Mouse (Mus musculus): ENCODE data around the gene Elp5. TPM values are rescaled to one million over a fixed set of nuclear protein-coding genes. Genes with fewer than 3 reads are reported as not detected.

The Elp5 gene
- polyA plus RNA-seq, 1 experiment from 2014 or later: 57.7 TPM

DNA sequence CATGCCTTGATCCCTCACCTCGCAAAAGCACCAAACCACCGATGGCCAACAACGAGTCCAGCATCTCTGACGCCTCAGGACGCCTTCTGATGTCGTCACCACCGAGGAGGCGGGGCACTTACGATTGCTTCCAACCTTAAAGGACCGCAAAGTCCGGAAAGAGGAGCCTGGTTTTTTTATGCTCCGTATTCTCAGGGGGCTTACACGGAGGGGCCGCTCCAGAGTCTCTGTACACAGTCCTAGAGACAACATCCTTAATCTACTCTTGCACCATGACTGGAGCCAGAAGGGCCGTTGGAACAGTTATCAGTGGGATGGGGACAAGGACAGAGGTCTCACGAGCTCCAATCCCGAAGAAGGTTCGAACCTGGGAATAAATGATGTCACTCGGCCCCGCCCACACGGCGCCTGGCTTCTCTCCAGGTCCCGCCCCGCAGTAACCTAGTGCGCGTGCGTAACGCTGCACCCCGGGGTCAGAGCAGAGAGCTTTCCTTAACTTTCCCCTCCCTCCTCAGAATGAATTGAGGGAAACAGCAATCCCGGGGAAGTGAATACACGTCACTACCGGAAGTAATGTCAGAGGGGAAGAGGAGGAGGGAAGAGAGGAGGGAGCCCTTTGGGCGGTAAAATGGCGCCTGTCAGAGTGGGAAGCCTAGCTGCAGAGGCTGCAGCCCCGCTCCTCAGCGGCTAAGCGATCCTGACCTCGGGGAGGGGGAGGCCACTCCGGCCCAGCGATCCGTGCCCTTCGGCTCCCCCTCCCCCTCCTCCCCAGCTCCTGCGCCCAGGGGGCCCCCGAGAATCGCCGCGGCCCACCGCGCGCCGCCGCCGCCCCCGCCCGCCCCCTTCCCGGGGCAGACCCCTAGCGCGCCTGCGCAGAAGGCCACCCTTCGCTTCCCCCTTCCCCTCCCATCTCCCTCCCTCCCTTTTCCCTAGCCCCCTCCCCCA is 1.8 kb downstream of the Elp5 start:
- no peaks in the 10 kb centered on the region for H3K4me1 ChIP-seq (replicated peaks; ENCODE audit: control insufficient read depth, insufficient read depth, low read length)
- peaks cover 30% of the 10 kb centered on the region for H3K36me3 ChIP-seq (ENCODE audit: control insufficient read depth, insufficient read depth)
- no peaks in the 10 kb centered on the region for H3K27me3 ChIP-seq (replicated peaks; ENCODE audit: control insufficient read depth, insufficient read depth, low read length)
- no peak for TF ChIP-seq CTCF (IDR thresholded peaks at IDR 0.05; ENCODE audit: low read depth)
- WGBS: under 1% methylated on average over 33 of the region's 60 CpGs
- ATAC-seq: peak; percentile 94
- peak overlapping the region; percentile 95 for H3K9ac ChIP-seq (ENCODE audit: low read depth, low read length)
- H3K4me3 ChIP-seq (ENCODE audit: low read depth, low read length): peak overlapping the region; percentile 93
- H3K27ac ChIP-seq (ENCODE audit: low read depth, low read length): peak overlapping the region; percentile 99
- H3K9me3 ChIP-seq (ENCODE audit: control insufficient read depth): no peaks in the 10 kb centered on the region
- H3K4me2 ChIP-seq (replicated peaks; ENCODE audit: low read depth): peak overlapping the region; percentile 92

DNA sequence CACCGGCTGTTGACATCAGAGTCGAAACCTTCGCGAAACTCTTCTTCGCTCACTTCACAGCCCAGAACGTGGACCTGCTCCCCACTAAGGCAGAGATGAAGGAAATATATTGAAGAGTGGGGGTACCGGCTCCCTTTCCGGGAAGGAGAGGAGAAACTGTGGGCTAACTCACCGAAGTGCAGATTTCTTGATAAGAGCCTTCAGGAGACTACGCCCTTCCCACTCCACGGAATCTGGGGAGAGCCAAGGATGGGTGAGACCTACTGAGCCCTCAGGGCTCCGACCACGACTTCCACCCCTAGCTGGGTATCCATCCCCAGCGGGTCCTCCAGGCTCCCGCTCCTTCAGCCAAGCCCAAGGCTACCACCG is 2.5 kb downstream of the Elp5 start:
- H3K9me3 ChIP-seq (ENCODE audit: control insufficient read depth): no peaks in the 10 kb centered on the region
- peak overlapping the region; percentile 99 for H3K27ac ChIP-seq (ENCODE audit: low read depth, low read length)
- no peaks in the 10 kb centered on the region for H3K4me1 ChIP-seq (replicated peaks; ENCODE audit: control insufficient read depth, insufficient read depth, low read length)
- peak overlapping the region; percentile 92 for H3K4me2 ChIP-seq (replicated peaks; ENCODE audit: low read depth)
- TF ChIP-seq CTCF (IDR thresholded peaks at IDR 0.05; ENCODE audit: low read depth): no peak
- no peaks in the 10 kb centered on the region for H3K27me3 ChIP-seq (replicated peaks; ENCODE audit: control insufficient read depth, insufficient read depth, low read length)
- peak overlapping the region; percentile 70 for H3K9ac ChIP-seq (ENCODE audit: low read depth, low read length)
- no peak; the same call in 1 of the 2 replicates for ATAC-seq
- peaks cover 30% of the 10 kb centered on the region for H3K36me3 ChIP-seq (ENCODE audit: control insufficient read depth, insufficient read depth)
- peak overlapping the region; percentile 93 for H3K4me3 ChIP-seq (ENCODE audit: low read depth, low read length)
- WGBS: under 1% methylated on average over 16 of the region's 16 CpGs

DNA sequence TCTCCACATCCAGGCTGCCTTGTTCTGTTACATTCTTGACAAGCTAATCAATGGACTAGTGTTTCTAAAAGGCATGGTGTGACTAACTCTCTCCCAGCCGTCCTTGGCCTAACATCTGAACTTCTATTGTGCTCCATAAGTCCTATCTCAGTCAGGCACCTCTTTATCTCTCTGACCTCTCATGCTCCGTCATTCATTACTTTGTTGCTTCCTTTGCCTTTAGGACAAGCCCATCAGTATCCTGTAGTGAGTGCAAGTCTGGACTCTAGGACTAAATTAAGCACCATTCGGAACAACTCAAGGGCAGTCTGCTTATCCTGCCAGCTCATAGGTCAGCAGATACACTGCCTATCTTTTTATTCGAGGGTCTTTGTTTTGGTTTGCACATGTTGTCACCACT is 6.0 kb downstream of the Elp5 start:
- Histone ChIP-seq H3K4me2 (replicated peaks; ENCODE audit: low read depth) (no peak overlapping the region), H3K4me3 (ENCODE audit: low read depth, low read length) (no peak overlapping the region), H3K27ac (ENCODE audit: low read depth, low read length) (no peak overlapping the region), H3K9me3 (ENCODE audit: control insufficient read depth) (no peaks in the 10 kb centered on the region), H3K4me1 (replicated peaks; ENCODE audit: control insufficient read depth, insufficient read depth, low read length) (no peaks in the 10 kb centered on the region), H3K36me3 (ENCODE audit: control insufficient read depth, insufficient read depth) (peaks cover 42% of the 10 kb centered on the region), H3K27me3 (replicated peaks; ENCODE audit: control insufficient read depth, insufficient read depth, low read length) (no peaks in the 10 kb centered on the region), H3K9ac (ENCODE audit: low read depth, low read length) (no peak overlapping the region)
- WGBS: 76% methylated on average over 4 of the region's 4 CpGs
- no peak for TF ChIP-seq CTCF (IDR thresholded peaks at IDR 0.05; ENCODE audit: low read depth)
- ATAC-seq: no peak

DNA sequence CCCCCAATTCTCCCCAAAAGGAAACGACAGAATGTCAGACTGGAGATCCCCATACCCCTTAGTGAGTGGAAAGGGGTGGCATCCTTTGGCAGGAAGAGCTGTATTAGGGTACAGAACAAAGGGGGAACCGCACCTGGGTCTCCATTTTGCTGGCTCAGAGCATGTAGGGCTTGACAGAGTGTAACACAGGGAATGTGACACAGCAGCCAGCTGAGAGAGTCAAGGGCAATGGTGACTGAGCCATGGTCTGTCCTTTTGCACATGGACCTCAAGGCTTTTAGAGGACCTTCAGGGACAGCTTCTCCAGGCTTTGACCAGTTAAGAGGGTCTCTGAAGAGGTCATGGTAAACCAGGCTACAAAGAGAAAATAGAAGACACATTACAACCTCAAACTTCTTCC is 7.4 kb downstream of the Elp5 start:
- no peak for TF ChIP-seq CTCF (IDR thresholded peaks at IDR 0.05; ENCODE audit: low read depth)
- ATAC-seq: no peak
- Histone ChIP-seq H3K4me2 (replicated peaks; ENCODE audit: low read depth) (no peak overlapping the region), H3K27me3 (replicated peaks; ENCODE audit: control insufficient read depth, insufficient read depth, low read length) (no peaks in the 10 kb centered on the region), H3K4me3 (ENCODE audit: low read depth, low read length) (no peak overlapping the region), H3K4me1 (replicated peaks; ENCODE audit: control insufficient read depth, insufficient read depth, low read length) (no peaks in the 10 kb centered on the region), H3K27ac (ENCODE audit: low read depth, low read length) (no peak overlapping the region), H3K9ac (ENCODE audit: low read depth, low read length) (no peak overlapping the region), H3K9me3 (ENCODE audit: control insufficient read depth) (no peaks in the 10 kb centered on the region), H3K36me3 (ENCODE audit: control insufficient read depth, insufficient read depth) (peaks cover 44% of the 10 kb centered on the region)
- 93% methylated on average over 2 of the region's 2 CpGs for WGBS

DNA sequence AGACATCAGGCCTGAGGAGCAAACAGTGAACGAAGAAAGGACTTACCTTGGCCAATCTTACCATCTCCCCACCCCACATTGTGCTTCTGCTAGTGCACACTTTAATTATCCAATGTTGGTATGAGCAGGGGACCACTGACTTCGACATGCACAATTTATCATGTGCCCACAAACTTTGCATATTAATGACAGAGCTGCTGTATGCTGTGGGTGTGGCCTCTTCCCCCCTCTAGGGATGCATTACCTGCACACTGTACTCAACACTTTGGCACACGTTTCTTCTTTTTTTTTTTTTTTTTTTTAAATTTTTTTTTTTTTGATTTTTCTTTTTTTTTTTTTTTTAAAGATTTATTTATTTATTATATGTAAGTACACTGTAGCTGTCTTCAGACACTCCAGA is 11.5 kb downstream of the Elp5 start:
- H3K27ac ChIP-seq (ENCODE audit: low read depth, low read length): peak overlapping the region; percentile 17; the same call in 1 of the 2 replicates

DNA sequence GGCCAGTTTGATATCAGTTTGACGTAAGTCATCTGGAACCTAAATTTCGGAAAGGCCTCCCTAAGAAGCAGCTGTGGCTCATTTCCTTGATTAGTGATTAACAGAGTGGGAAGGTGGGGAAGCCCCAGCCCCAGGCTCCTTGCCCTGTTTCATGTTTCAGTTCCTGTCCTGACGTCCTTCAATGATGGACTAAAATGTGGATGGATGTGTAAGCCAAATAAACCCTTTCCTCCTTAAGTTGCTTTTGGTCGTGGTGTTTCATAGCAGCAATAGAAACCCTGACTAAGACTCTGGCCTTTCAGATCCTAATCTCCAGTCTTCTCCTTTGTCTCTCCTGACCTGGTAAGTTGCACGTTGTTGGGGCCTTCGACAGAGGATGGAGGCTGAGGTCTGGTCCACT is 12.1 kb downstream of the Elp5 start:
- Histone ChIP-seq H3K27ac (ENCODE audit: low read depth, low read length) (peak overlapping the region; percentile 17; the same call in 1 of the 2 replicates), H3K4me1 (replicated peaks; ENCODE audit: control insufficient read depth, insufficient read depth, low read length) (no peaks in the 10 kb centered on the region), H3K4me3 (ENCODE audit: low read depth, low read length) (no peak overlapping the region), H3K36me3 (ENCODE audit: control insufficient read depth, insufficient read depth) (peaks cover 35% of the 10 kb centered on the region), H3K9me3 (ENCODE audit: control insufficient read depth) (no peaks in the 10 kb centered on the region), H3K9ac (ENCODE audit: low read depth, low read length) (no peak overlapping the region), H3K27me3 (replicated peaks; ENCODE audit: control insufficient read depth, insufficient read depth, low read length) (0 out of 2 replicates have a peak, but pooled peaks cover 3% of the 10 kb centered on the region), H3K4me2 (replicated peaks; ENCODE audit: low read depth) (0 out of 2 replicates have a peak overlapping the region, but pooled peaks have one; percentile 2)
- 41% methylated on average over 6 of the region's 6 CpGs for WGBS
- no peak for ATAC-seq
- no peak for TF ChIP-seq CTCF (IDR thresholded peaks at IDR 0.05; ENCODE audit: low read depth)

More for the DNA sequence above, 11.5 kb downstream of the Elp5 start:
- H3K4me3 ChIP-seq (ENCODE audit: low read depth, low read length): no peak overlapping the region
- H3K4me2 ChIP-seq (replicated peaks; ENCODE audit: low read depth): 0 out of 2 replicates have a peak overlapping the region, but pooled peaks have one; percentile 2
- no peak overlapping the region for H3K9ac ChIP-seq (ENCODE audit: low read depth, low read length)
- no peaks in the 10 kb centered on the region for H3K4me1 ChIP-seq (replicated peaks; ENCODE audit: control insufficient read depth, insufficient read depth, low read length)
- WGBS: 47% methylated on average over 3 of the region's 3 CpGs
- no peak for TF ChIP-seq CTCF (IDR thresholded peaks at IDR 0.05; ENCODE audit: low read depth)
- ATAC-seq: no peak
- no peaks in the 10 kb centered on the region for H3K9me3 ChIP-seq (ENCODE audit: control insufficient read depth)
- H3K27me3 ChIP-seq (replicated peaks; ENCODE audit: control insufficient read depth, insufficient read depth, low read length): no peaks in the 10 kb centered on the region
- peaks cover 40% of the 10 kb centered on the region for H3K36me3 ChIP-seq (ENCODE audit: control insufficient read depth, insufficient read depth)

All from intestine, postnatal 0 days (tissue).